Mouse (Mus musculus): ENCODE results near the gene B4galnt1.
"Not testable (repeated sequence)": the region's sequence is repeated elsewhere in the genome, so short reads cannot be mapped to it uniquely, and the experiment has no call there.

The B4galnt1 gene

DNA sequence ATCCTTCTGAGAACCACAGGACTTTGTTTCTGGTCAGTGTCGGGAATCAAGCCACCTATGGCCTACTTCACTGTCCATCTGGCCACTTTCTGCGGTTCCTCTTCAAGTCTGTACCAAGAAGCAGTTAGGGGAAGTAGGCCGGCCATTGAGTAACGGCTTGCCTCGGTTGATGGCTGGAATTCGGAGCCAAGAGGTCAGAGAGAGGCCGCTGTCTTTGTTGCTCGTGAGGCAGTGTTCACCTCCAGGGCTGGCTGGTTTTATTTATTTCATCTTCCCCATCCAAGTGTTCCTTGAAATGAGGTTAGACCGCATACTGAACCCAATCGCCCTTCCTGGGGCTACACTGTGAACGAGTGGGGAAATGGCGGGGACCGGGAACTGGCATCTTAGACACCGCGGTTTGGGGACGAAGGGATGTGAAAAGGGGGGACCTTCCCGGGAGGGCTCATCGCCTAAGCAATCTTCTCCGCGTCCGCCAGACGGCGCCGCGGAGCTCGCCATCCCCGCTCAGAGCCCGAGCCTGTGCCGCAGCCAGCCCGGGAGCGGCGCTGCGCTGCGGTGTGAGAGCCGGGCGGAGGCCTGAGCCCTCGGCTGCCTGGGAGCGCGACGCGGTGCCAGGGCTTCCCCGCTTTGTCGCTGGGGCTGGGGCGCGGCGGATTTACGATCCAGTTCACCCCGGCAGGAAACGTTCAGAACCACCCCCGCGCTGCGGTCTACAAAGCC, at the start of gene B4galnt1:
B4galnt1 (plus strand) TSS at position 595 of the 723 bp plus-strand sequence.
- DNase-seq (ENCODE audit: low spot score): peak; percentile 57

DNA sequence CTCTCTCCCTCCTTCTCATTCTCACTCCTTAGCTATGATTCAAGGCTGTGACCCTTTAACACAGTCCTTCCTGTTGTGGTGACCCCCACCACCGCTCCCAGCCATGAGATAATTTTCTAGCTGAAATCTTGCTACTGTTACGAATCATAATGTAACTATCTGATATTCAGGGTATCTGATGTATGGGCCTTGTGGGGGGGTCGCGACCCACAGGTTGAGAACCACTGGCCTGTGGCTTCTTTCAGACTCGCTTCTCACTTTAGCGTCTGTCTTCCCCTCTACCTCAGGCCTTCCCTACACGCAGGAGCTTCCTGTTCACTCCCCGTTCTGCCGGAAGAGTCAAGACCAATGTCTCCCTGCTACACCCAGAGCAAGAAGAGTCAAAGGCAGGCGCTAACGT, 46.6 kb upstream of the B4galnt1 start:
- no peak for DNase-seq (ENCODE audit: low spot score)

DNA sequence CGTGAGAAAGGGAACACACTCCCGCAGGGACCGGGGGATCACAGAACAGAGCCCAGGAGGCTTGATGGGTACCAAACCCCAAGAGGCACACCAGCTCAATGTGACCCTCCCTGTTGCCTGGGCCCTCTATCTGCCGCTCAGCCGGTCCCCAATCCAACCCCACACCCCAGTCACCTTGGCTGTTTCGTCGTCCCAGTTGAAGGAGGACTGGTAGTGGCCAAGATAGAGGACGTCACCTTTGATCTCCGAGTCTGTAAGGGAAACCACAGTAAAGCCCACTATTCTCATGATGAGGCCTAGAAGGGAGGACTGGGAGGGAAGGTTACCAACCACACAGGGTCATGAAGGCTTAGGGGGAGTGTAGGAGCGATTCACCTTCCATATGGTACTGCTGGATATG, 45.8 kb upstream of the B4galnt1 start:
- no peak for DNase-seq (ENCODE audit: low spot score)

DNA sequence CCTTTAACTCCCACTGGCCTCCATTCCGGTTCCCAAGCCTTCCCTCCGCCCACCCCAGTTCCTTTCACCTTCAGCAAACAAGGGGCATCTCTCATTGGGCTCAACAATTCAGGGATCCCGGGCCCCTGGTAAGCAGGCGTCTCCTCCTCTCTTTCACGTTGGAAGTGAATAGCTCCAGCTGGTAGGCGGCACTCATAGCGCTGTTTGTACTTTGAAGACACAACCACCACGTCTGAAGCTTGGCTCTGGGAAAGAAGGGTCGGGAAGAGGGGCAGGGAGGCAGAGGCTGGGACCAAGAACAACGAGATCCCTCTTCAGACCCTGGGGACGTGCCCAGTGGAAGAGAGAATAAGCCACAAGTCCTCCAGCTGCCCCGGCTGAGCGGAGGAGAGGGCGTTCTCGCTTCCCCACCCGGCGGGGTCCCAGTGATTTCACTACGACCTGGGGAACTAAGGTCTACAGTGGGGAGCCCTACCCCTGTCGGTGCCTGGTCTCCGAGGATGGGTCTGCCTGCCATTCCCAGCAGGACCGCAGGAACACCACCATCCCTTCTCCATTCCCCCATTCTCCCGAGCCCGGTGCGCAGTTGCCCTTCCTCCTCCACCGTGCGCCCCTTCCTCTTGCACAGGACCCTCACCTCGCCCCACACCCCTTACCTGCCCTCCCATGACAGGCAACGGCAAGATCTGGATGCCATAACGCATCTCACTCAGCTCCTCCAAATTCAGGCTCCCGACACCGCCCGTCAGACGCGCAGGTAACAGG, 44.5 kb upstream of the B4galnt1 start:
- DNase-seq (ENCODE audit: low spot score): no peak

DNA sequence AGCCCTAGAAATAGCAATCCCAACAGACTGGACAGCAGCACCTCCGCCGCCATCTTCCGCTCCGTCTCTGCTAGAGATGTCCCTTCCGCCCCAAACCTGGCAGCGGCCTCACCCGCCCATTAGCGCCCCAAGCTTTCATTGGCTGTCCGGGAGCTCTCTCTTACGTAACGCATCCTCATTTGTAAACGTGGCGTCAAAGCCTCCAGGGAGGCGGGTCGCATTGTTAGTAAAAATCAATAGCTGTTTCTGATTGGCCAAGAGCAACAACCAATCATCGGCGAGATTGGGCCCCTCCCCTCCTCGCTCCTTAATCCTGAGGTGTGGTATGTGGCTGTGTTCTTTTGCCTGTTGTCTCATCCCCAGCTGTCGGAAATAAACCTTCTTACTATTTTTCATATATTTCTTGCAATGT, 44.0 kb upstream of the B4galnt1 start, which contains the start of gene Os9:
Os9 (minus strand) TSS at position 66 of the 412 bp plus-strand sequence.
- DNase-seq (ENCODE audit: low spot score): peak; percentile 91

DNA sequence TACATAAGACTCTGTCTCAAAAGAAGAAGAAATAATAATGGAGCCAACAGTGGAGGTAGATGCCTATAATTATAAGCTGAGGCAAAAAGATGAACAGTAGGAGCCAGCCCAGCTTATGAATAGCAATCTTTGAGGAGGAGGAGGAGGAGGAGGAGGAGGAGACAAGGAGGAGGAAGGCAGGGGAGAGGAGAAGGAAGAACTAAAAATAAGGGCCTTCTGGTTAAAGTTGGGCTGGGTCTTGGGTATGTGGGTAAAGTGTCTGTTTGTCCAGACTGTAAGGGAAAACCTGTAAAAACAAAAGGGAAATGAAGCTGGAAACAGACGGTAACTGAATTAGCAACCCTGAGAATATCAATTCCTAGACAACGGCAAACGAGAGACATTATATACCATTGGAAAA, 43.0 kb upstream of the B4galnt1 start:
- DNase-seq (ENCODE audit: low spot score): no peak

DNA sequence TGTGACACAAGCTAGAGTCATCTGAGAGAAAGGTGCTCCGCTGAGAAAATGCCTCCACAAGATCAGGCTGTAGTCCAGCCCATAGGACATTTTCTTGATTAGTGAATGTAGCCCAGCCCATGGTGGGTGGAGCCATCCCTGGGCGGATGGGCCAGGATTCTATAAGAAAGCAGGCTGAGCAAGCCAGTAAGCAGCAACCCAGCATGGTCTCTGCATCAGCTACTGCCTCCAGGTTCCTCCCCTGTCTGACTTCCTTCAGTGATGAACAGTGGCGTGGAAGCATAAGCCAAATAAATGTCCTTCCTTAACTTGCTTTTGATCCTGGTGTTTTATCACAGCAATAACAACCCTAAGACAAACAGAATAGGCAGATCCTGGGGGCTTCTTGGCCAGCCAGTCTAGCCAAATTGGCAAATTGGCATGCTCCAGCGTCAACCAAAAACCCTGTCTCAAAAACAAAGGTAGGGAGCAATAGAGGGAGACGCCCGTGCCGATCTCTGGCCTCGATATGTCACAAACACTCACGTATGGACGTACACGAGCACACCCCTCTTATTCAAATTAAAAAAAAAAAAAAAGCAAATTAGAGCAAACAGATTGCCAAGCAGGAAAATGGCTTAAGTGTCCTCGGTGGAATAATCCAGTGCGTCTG, 42.1 kb upstream of the B4galnt1 start:
- no peak for DNase-seq (ENCODE audit: low spot score)

DNA sequence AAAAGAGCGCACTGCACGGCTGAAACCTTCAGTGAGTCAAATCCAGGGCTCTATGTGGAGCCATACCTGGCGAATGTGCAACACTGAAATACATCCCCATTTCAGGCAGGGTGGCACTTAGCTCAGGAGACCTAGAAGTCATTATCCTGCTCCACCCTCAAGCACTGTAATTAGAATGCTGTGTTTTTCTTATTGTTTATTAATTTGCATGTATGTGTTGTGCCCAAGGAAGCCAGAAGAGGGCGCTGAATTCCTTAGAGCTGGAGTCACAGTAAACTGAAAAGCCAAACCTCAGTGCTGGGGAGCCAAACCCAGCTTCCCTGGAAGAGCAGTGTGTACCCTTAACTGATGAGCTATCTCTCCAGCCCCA, 41.6 kb upstream of the B4galnt1 start:
- DNase-seq (ENCODE audit: low spot score): peak; percentile 51

DNA sequence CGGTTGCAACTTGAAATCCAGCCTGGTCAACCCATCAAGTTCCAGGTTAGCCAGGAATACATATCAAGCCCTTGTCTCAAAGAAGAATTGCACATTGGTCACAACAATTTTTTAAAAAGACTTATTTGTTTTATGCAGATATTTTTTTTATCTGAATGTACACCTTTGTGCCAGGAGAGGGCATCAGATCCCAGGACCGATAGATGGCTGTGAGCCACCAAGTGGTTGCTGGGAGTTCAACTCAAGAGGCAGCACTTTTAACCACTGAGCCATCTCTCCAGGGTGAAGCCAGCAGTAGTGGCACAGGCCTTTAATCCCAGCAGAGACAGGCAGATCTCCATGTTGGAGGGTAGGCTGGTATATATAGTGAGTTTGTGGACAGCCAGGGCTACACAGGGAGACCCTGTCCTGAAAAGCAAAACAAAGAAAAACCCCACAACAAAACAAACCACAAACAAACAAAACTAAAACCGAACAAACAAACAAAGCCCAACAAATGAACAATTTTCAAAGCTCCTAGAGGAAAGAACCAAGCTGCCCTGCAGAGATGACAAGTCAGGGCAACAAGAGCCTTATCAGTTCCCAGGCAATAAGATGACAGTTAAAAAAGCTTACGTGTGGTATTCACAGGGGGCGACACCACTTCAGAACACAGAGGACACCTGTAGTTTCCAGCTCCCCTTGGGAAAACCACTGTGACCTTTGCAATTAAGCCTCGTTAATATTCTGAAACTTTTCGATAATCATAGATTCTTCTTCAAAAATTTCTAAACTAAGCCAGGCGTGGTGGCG, 39.6 kb upstream of the B4galnt1 start:
- peak; percentile 15 for DNase-seq (ENCODE audit: low spot score)

DNA sequence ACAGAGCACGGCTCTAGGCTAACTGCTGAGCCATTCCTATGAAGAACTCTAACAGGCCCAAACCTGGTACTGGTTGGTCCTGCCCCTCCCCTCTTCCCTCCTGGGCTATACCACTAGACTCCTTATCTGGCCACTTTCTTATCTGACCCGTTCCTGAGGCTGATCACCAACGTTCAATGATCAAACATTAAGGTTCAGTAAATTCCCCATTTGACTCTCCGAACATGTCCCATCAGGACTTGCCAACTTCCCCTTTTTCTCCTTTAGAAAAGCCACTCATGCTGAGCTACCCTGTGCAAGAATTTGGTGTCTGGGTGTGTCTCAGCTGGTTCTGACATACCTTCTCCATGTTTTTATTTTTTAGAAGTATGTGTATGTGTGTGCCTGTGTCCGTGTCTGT, 38.4 kb upstream of the B4galnt1 start:
- no peak for DNase-seq (ENCODE audit: low spot score)

DNA sequence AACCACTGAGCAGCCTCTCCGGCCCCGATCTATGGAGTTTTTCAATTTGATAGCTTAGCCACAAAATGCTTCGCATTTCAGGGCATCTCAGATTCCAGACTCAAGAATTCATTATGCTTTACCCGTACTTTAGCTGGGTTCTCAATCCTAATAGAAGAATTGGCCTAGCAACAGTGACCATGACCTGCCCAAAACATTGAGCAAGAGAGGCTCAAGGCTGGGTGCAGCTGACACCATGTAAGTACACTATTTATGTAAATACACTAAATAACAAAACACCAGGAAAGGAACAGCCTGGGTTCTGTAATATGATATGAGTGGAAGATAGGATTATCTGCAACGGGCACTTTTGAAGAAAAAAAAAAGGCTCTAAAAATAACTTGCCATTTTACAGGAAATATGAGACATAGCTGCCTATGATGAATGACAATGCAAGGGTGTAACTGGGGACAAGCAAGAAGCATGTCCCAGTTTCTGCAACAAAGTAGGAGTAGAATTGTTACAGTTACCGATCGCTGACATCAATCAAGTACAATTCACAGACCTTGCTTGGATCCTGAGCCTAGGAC, 37.2 kb upstream of the B4galnt1 start:
- DNase-seq (ENCODE audit: low spot score): no peak

DNA sequence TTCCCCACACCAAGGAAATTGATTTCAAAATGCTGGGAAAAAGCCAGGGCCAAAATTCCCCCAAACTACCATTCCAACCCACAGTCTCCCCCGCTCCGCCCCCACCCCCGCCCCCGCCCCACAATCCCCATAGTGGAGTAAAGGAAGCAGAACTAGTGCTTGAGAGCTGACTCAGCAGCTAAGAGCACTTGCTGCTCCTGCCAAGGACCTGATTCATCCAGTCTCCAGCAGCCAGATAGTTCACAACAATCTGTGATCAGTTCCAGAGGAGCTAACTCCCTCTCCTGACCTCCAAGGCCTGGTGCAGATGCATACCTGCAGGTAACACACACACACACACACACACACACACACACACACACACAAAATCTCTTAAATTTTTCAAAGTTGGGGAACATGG, 35.6 kb upstream of the B4galnt1 start:
- no peak for DNase-seq (ENCODE audit: low spot score)

DNA sequence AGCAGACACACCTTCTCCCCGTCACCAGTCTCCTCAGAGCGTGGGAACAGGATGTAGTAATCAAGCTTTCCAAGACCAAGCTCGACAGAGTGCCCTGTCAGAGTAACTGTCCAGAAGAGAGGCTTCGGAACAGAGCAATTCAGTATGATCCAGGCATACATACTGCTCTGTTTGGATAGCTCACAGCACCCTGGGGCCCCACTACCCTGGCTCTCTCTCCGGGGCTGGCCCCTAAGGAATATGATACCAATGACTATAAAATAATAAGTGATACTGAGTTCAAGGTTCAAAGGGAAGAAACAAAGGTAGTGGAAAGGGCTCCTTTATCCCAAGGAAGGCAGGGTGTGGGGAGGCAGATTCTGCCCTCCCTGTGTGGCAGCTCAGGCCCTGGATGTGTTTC, 32.6 kb upstream of the B4galnt1 start:
- DNase-seq (ENCODE audit: low spot score): no peak

DNA sequence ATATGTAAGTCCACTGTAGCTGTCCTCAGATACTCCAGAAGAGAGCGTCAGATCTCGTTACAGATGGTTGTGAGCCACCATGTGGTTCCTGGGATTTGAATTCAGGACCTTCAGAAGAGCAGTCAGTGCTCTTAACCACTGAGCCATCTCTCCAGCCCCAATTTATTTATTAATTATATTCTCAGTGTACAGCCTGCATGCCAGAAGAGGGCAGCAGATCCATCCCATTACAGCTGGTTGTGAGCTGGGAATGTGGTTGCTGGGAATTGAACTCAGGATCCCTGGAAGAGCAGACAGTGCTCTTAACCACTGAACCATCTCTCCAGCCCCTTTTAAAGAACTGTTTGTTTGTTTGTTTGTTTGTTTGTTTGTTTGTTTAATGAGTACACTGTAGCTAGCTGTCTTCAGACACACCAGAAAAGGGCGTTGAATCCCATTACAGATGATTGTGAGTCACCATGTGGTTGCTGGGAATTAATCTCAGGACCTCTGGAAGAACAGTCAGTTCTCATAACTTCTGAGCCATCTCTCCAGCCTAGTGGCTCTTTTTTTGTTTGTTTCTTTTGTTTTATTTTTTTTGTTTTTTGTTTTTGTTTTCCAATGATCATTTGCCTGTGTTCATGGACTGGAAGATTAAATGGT, 30.5 kb upstream of the B4galnt1 start:
- DNase-seq (ENCODE audit: low spot score): not testable (repeated sequence)

DNA sequence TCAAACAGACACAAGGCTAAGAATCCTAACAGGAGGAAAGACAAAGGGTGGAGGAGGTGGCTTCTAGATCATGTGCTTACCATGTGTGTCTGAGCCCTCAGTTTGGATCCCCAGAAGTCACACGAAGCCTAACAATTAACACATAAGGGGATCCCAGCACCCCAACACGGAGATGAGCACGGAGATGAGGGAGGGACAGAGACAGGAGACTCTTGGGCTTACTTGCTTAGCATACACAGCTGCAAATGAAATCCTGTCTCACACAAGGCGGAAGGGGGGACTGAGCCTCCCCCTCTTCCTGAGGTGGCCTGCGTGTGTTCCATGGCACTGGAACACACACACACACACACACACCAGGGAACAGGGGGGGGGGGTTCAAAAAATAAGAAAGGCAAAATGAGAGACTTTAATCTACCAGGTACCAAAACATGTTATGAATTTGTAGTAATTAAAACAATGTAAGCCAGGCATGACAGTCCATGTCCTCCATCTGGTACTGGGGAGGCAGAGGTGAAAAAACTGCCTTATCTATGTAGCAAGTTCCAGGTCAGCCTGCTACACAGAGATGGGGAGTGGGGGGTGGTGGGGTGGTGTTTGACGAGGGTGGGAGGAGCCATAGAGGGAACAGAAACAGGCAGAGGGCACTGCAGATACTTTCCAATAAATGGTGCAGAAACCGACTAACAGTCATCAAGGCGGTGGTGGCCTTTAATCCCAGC, 29.7 kb upstream of the B4galnt1 start:
- DNase-seq (ENCODE audit: low spot score): no peak

DNA sequence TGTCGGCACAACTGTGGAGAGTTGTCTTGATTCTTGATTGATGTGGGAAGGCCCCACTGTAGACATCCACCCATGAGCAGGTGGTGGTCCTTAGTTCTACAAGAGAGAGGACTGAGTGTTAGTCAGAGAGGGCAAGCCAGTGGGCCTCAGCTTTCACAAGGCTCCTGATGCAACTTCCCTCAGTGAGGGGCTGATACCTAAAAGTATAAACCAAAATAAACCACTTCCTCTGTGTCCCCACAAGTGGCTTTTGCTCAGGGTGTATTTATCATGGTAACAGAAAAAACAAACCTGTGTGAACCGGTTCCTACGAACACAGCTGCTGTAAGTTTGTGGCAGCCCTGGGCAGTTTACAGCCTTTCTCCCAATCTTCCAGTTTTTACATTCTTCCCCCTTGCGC, 28.5 kb upstream of the B4galnt1 start:
- DNase-seq (ENCODE audit: low spot score): no peak

DNA sequence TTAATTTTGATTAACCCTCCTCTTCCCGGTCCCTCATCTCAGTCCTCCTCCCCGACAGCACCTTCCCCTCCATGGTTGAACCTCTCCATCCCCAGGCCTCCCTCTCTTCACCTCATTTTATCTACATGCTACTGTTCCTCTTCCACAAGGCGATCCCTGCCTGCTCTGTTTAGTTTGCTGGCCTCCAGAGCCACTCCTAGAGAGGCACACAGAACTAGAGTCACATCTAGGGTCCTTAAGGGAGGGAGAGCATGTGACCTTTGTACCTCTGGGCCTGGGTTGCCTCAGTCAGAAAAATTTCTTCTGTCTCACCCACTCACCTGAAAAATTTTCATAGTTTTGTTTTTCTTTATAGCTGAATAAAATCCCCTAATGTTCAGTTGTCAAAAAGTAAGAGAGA, 27.1 kb upstream of the B4galnt1 start:
- no peak for DNase-seq (ENCODE audit: low spot score)

DNA sequence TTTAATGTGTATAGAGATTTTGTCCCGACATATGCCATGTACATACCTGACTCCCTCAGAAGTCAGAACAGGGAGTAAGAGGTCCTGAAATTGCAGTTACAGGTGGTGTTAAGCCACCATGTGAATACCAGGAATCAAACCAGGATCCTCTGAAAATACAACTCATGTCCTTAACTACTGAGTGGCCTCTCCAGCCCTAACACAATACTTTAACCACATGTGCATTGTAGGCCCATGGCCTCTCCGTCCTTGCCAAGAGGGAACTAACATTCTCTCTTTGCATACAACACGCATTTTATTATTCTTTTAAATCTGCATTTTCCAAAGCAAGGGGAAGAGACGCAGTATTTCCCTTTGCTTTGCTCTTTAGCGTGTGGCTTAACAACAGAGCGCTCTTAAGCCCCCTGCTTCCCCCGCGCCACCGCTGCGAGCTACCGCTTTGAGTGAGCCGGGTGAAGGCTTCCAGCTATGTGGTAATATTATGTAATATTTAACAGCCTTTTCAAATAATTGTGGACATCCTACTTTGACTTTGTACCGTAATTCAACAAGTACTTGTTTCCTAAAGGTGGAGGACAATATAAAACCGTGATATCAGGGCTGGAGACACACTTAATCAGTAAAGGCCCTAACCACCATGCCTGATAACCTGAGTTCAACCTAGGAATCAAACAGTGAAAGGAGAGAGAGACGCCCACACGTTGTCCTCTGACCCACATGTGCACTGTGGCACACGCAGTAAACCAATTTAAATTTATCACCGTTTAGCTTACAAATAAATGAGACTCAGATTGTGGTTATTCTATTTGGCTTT, 26.5 kb upstream of the B4galnt1 start:
- no peak for DNase-seq (ENCODE audit: low spot score)

DNA sequence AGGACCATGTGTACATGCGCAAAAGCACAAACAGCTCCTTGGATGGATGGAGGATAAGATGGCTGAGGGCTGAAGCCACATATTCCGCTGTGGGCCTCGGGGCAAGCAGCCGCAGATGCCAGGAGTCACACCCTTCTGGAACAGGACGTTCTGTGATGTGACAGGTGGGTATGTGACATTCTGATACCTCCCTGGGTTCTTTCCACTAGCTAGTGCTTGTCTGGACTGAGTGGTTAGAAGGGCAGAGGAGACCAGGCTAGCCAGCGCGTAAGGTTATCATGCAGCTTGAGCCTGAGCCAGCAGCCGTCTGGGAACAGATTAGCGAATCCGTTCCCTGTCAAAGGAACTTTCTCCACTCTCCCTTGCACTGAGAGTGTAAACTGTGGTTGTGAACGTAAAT, 24.1 kb upstream of the B4galnt1 start:
- DNase-seq (ENCODE audit: low spot score): no peak

DNA sequence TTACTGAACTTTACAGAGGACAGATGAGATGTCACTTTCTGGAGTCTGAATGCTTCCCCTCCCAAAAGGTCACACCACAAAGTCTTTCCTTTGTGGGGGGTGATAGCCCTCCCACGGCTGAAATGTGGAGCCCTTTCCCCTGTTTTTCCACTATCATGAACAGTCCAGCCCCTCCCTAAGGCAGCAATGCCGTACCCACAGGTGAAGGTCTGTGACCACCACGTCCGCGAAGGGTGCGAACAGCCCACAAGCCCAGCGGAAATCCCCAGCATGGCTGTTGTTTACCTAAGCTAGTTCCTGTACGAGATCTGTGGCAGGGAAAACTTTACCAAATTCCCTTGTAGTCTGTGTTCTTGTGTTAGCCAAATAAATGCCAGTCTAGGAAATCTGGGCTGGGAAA, 23.5 kb upstream of the B4galnt1 start:
- no peak for DNase-seq (ENCODE audit: low spot score)
